Mouse (Mus musculus): ENCODE measurements around the gene Klk1b22. TPM values are rescaled to one million over a fixed set of nuclear protein-coding genes. Genes with fewer than 3 reads are reported as not detected.

Klk1b22 gene
- polyA plus RNA-seq, 2 experiments, result not detected

GRCm38 (mm10) chr7:44123445-44123844 lies 11.0 kb downstream of the Klk1b22 start:
- ATAC-seq (ENCODE audit: insufficient read depth) (no peak), DNase-seq (ENCODE audit: low read depth in 3 of 3, low spot score in 3 of 3) (no peak)
- H3K4me1 ChIP-seq (replicated peaks; ENCODE audit: control insufficient read depth in 2 of 2, insufficient read depth in 2 of 2, low read length in 1 of 2), result no peaks in the 10 kb centered on the region
- no peak overlapping the region for H3K9ac ChIP-seq (replicated peaks)
- H3K36me3 ChIP-seq (replicated peaks; ENCODE audit: control insufficient read depth, insufficient read depth, low read depth), result no peaks in the 10 kb centered on the region
- no peak overlapping the region for H3K27ac ChIP-seq
- WGBS (ENCODE audit: insufficient replicate concordance), result 68% methylated on average over 6 of the region's 6 CpGs
- no peak for TF ChIP-seq CTCF (IDR thresholded peaks at IDR 0.05; ENCODE audit: low read depth)
- TF ChIP-seq EP300 (IDR thresholded peaks at IDR 0.05; ENCODE audit: low read depth), result no peak
- no peaks in the 10 kb centered on the region for H3K9me3 ChIP-seq (ENCODE audit: control insufficient read depth, low read length)
- H3K4me3 ChIP-seq (ENCODE audit: insufficient read depth in 1 of 2, low read depth in 2 of 2, low read length in 2 of 2), result no peak overlapping the region
- H3K4me2 ChIP-seq (ENCODE audit: low read depth), result no peak overlapping the region
- H3K27me3 ChIP-seq (ENCODE audit: control insufficient read depth, insufficient read depth, low read length), result no peaks in the 10 kb centered on the region

GRCm38 (mm10) chr7:44136467-44136866 lies 24.0 kb downstream of the Klk1b22 start, which contains the start of gene Klk1b16:
Gene Klk1b16 (plus strand): TSS chr7:44136767.
- no peak within 1 kb of the TSS for H3K9ac ChIP-seq (replicated peaks)
- no peak within 1 kb of the TSS for H3K4me3 ChIP-seq (ENCODE audit: insufficient read depth in 1 of 2, low read depth in 2 of 2, low read length in 2 of 2)
- WGBS (ENCODE audit: insufficient replicate concordance), result 67% methylated on average over 3 of the region's 3 CpGs
- H3K9me3 ChIP-seq (ENCODE audit: control insufficient read depth, low read length), result no peaks in the 10 kb centered on the region
- no peaks in the 10 kb centered on the region for H3K36me3 ChIP-seq (replicated peaks; ENCODE audit: control insufficient read depth, insufficient read depth, low read depth)
- H3K4me1 ChIP-seq (replicated peaks; ENCODE audit: control insufficient read depth in 2 of 2, insufficient read depth in 2 of 2, low read length in 1 of 2), result no peaks in the 10 kb centered on the region
- no peaks in the 10 kb centered on the region for H3K27me3 ChIP-seq (ENCODE audit: control insufficient read depth, insufficient read depth, low read length)
- H3K27ac ChIP-seq, result no peak within 1 kb of the TSS
- no peak for DNase-seq (ENCODE audit: low read depth in 3 of 3, low spot score in 3 of 3)
- TF ChIP-seq CTCF (IDR thresholded peaks at IDR 0.05; ENCODE audit: low read depth) (no peak), EP300 (IDR thresholded peaks at IDR 0.05; ENCODE audit: low read depth) (no peak)
- no peak within 1 kb of the TSS for H3K4me2 ChIP-seq (ENCODE audit: low read depth)
- ATAC-seq (ENCODE audit: insufficient read depth), result no peak

Other genes with a start within 250 kb of the Klk1b22 start
- gene Klk4, start 231.5 kb upstream of the Klk1b22 start, polyA plus RNA-seq (2012; rRNA removed), result not detected in 2 replicates
- not detected in 2 replicates for gene Klk4, start 231.5 kb upstream of the Klk1b22 start, polyA plus RNA-seq (2014; fragmentation: Nextera tagmentation; extraction: Ambion mirVana)
- not detected in 2 replicates for gene Klk15, start 178.9 kb upstream of the Klk1b22 start, polyA plus RNA-seq (2012; rRNA removed)
- gene Klk15, start 178.9 kb upstream of the Klk1b22 start, polyA plus RNA-seq (2014; fragmentation: Nextera tagmentation; extraction: Ambion mirVana), result not detected in 2 replicates
- not detected in 2 replicates for gene Klk1b8, start 162.0 kb upstream of the Klk1b22 start, polyA plus RNA-seq (2012; rRNA removed)
- gene Klk1b8, start 162.0 kb upstream of the Klk1b22 start, polyA plus RNA-seq (2014; fragmentation: Nextera tagmentation; extraction: Ambion mirVana), result not detected in 2 replicates
- not detected in 2 replicates for gene Klk1b1, start 145.9 kb upstream of the Klk1b22 start, polyA plus RNA-seq (2012; rRNA removed)
- not detected in 2 replicates for gene Klk1b1, start 145.9 kb upstream of the Klk1b22 start, polyA plus RNA-seq (2014; fragmentation: Nextera tagmentation; extraction: Ambion mirVana)
- not detected in 2 replicates for gene Klk1b9, start 136.6 kb upstream of the Klk1b22 start, polyA plus RNA-seq (2012; rRNA removed)
- not detected in 2 replicates for gene Klk1b9, start 136.6 kb upstream of the Klk1b22 start, polyA plus RNA-seq (2014; fragmentation: Nextera tagmentation; extraction: Ambion mirVana)
- gene Klk1b11, start 116.8 kb upstream of the Klk1b22 start, polyA plus RNA-seq (2012; rRNA removed), result not detected in 2 replicates
- gene Klk1b11, start 116.8 kb upstream of the Klk1b22 start, polyA plus RNA-seq (2014; fragmentation: Nextera tagmentation; extraction: Ambion mirVana), result not detected in 2 replicates
- gene Klk1b26, start 100.5 kb upstream of the Klk1b22 start, polyA plus RNA-seq (2012; rRNA removed), result not detected in 2 replicates
- gene Klk1b26, start 100.5 kb upstream of the Klk1b22 start, polyA plus RNA-seq (2014; fragmentation: Nextera tagmentation; extraction: Ambion mirVana), result not detected in 2 replicates
- gene Klk1b27, start 60.4 kb upstream of the Klk1b22 start, polyA plus RNA-seq (2012; rRNA removed), result 0.03 TPM in 1 of 2 replicates, not detected in the other
- gene Klk1b27, start 60.4 kb upstream of the Klk1b22 start, polyA plus RNA-seq (2014; fragmentation: Nextera tagmentation; extraction: Ambion mirVana), result not detected in 2 replicates
- gene Klk1b21, start 10.3 kb upstream of the Klk1b22 start, polyA plus RNA-seq (2012; rRNA removed), result not detected in 2 replicates
- not detected in 2 replicates for gene Klk1b21, start 10.3 kb upstream of the Klk1b22 start, polyA plus RNA-seq (2014; fragmentation: Nextera tagmentation; extraction: Ambion mirVana)
- gene Klk1b16, start 24.1 kb downstream of the Klk1b22 start, polyA plus RNA-seq (2012; rRNA removed), result not detected in 2 replicates
- gene Klk1b16, start 24.1 kb downstream of the Klk1b22 start, polyA plus RNA-seq (2014; fragmentation: Nextera tagmentation; extraction: Ambion mirVana), result not detected in 2 replicates
- 0.08 TPM in 1 of 2 replicates, not detected in the other for gene Klk1b24, start 75.6 kb downstream of the Klk1b22 start, polyA plus RNA-seq (2012; rRNA removed)
- not detected in 2 replicates for gene Klk1b24, start 75.6 kb downstream of the Klk1b22 start, polyA plus RNA-seq (2014; fragmentation: Nextera tagmentation; extraction: Ambion mirVana)
- not detected in 2 replicates for gene Klk1b3, start 85.5 kb downstream of the Klk1b22 start, polyA plus RNA-seq (2012; rRNA removed)
- not detected in 2 replicates for gene Klk1b3, start 85.5 kb downstream of the Klk1b22 start, polyA plus RNA-seq (2014; fragmentation: Nextera tagmentation; extraction: Ambion mirVana)
- gene Klk1b4, start 94.8 kb downstream of the Klk1b22 start, polyA plus RNA-seq (2012; rRNA removed), result 0.05 and 0.06 TPM in 2 replicates
- gene Klk1b4, start 94.8 kb downstream of the Klk1b22 start, polyA plus RNA-seq (2014; fragmentation: Nextera tagmentation; extraction: Ambion mirVana), result not detected in 2 replicates
- gene Klk1b5, start 103.3 kb downstream of the Klk1b22 start, polyA plus RNA-seq (2012; rRNA removed), result not detected in 2 replicates
- gene Klk1b5, start 103.3 kb downstream of the Klk1b22 start, polyA plus RNA-seq (2014; fragmentation: Nextera tagmentation; extraction: Ambion mirVana), result not detected in 2 replicates
- not detected in 2 replicates for gene Klk1, start 112.7 kb downstream of the Klk1b22 start, polyA plus RNA-seq (2012; rRNA removed)
- gene Klk1, start 112.7 kb downstream of the Klk1b22 start, polyA plus RNA-seq (2014; fragmentation: Nextera tagmentation; extraction: Ambion mirVana), result not detected in 2 replicates
- not detected in 2 replicates for gene Gm36864, start 123.5 kb downstream of the Klk1b22 start, polyA plus RNA-seq (2012; rRNA removed)
- gene Gm36864, start 123.5 kb downstream of the Klk1b22 start, polyA plus RNA-seq (2014; fragmentation: Nextera tagmentation; extraction: Ambion mirVana), result not detected in 2 replicates
- gene 1700028J19Rik, start 134.0 kb downstream of the Klk1b22 start, polyA plus RNA-seq (2012; rRNA removed), result 0.97 and 1.3 TPM in 2 replicates
- 1.3 and 1.5 TPM in 2 replicates for gene 1700028J19Rik, start 134.0 kb downstream of the Klk1b22 start, polyA plus RNA-seq (2014; fragmentation: Nextera tagmentation; extraction: Ambion mirVana)
- gene 2410002F23Rik, start 134.0 kb downstream of the Klk1b22 start, polyA plus RNA-seq (2012; rRNA removed), result 43.8 and 47.9 TPM in 2 replicates
- 20.0 and 21.8 TPM in 2 replicates for gene 2410002F23Rik, start 134.0 kb downstream of the Klk1b22 start, polyA plus RNA-seq (2014; fragmentation: Nextera tagmentation; extraction: Ambion mirVana)
- gene Acp4, start 144.7 kb downstream of the Klk1b22 start, polyA plus RNA-seq (2012; rRNA removed), result not detected in 2 replicates
- gene Acp4, start 144.7 kb downstream of the Klk1b22 start, polyA plus RNA-seq (2014; fragmentation: Nextera tagmentation; extraction: Ambion mirVana), result not detected in 2 replicates
- not detected in 2 replicates for gene Gm15517, start 148.8 kb downstream of the Klk1b22 start, polyA plus RNA-seq (2012; rRNA removed)
- not detected in 2 replicates for gene Gm15517, start 148.8 kb downstream of the Klk1b22 start, polyA plus RNA-seq (2014; fragmentation: Nextera tagmentation; extraction: Ambion mirVana)
- 0.34 and 0.38 TPM in 2 replicates for gene Clec11a, start 194.2 kb downstream of the Klk1b22 start, polyA plus RNA-seq (2012; rRNA removed)
- gene Clec11a, start 194.2 kb downstream of the Klk1b22 start, polyA plus RNA-seq (2014; fragmentation: Nextera tagmentation; extraction: Ambion mirVana), result 0.33 and 0.51 TPM in 2 replicates
- 0.04 and 0.06 TPM in 2 replicates for gene Shank1, start 197.6 kb downstream of the Klk1b22 start, polyA plus RNA-seq (2012; rRNA removed)
- gene Shank1, start 197.6 kb downstream of the Klk1b22 start, polyA plus RNA-seq (2014; fragmentation: Nextera tagmentation; extraction: Ambion mirVana), result 0.05 TPM in 1 of 2 replicates, not detected in the other

Data from liver, embryonic 14.5 days (tissue).